Mouse (Mus musculus) ES-CJ7 (cell line): ENCODE measurements around the gene Orai2.
"Not testable (repeated sequence)": the region's sequence is repeated elsewhere in the genome, so short reads cannot be mapped to it uniquely, and the experiment has no call there.

Experiments
- DNase-seq: peaks from one replicate; pipeline ENCODE4 v3.0.0; 2011; ENCODE audit warnings: low read depth, low spot score

The Orai2 gene

GRCm38 (mm10) chr5:136170512-136171362, at the start of gene Orai2:
Gene Orai2 (minus strand): TSS chr5:136170713.
- peak; percentile 50 for DNase-seq

GRCm38 (mm10) chr5:136218585-136218984, 48.1 kb upstream of the Orai2 start:
- no peak for DNase-seq

- DNase-seq, result no peak
These were observed 47.4 kb upstream of the Orai2 start for GRCm38 (mm10) chr5:136217932-136218381.

GRCm38 (mm10) chr5:136217004-136217665, 46.6 kb upstream of the Orai2 start:
- DNase-seq, result no peak

- no peak for DNase-seq
These were observed 45.4 kb upstream of the Orai2 start for GRCm38 (mm10) chr5:136215958-136216357.

- peak; percentile 60 for DNase-seq
These were observed 44.7 kb upstream of the Orai2 start for GRCm38 (mm10) chr5:136215211-136215610.

- DNase-seq, result no peak
These were observed 43.2 kb upstream of the Orai2 start for GRCm38 (mm10) chr5:136213716-136214115.

GRCm38 (mm10) chr5:136212716-136213115, 42.2 kb upstream of the Orai2 start:
- DNase-seq, result no peak

GRCm38 (mm10) chr5:136211341-136212102, 41.0 kb upstream of the Orai2 start:
- not testable (repeated sequence) for DNase-seq

- no peak for DNase-seq
These were observed 40.0 kb upstream of the Orai2 start for GRCm38 (mm10) chr5:136210549-136210948.

- DNase-seq, result peak; percentile 81
These were observed 31.3 kb upstream of the Orai2 start for GRCm38 (mm10) chr5:136201832-136202231.

- DNase-seq, result peak; percentile 42
These were observed 29.0 kb upstream of the Orai2 start for GRCm38 (mm10) chr5:136199526-136199925.

- peak; percentile 97 for DNase-seq
These were observed 28.2 kb upstream of the Orai2 start, which contains the start of gene Prkrip1 for GRCm38 (mm10) chr5:136198474-136199391. Gene Prkrip1 (minus strand): TSS chr5:136198963.

GRCm38 (mm10) chr5:136191870-136192269, 21.4 kb upstream of the Orai2 start:
- DNase-seq, result peak; percentile 35

- peak; percentile 52 for DNase-seq
These were observed 16.2 kb upstream of the Orai2 start for GRCm38 (mm10) chr5:136186723-136187122.

- DNase-seq, result no peak
These were observed 13.3 kb upstream of the Orai2 start for GRCm38 (mm10) chr5:136183766-136184165.

GRCm38 (mm10) chr5:136182830-136183229, 12.3 kb upstream of the Orai2 start:
- DNase-seq, result no peak

- DNase-seq, result no peak
These were observed 11.5 kb upstream of the Orai2 start for GRCm38 (mm10) chr5:136182049-136182448.

- no peak for DNase-seq
These were observed 10.7 kb upstream of the Orai2 start for GRCm38 (mm10) chr5:136181197-136181596.

- DNase-seq, result peak; percentile 57
These were observed 9.1 kb upstream of the Orai2 start for GRCm38 (mm10) chr5:136179594-136179993.
